Mouse (Mus musculus) lung, postnatal 0 days (tissue): Measurements from ENCODE around the gene Arap1.

Experiments used
- CTCF ChIP-seq: IDR thresholded peaks from 2 replicates; pipeline ENCODE4 v1.5.1; 2016; ENCODE audit warnings: antibody characterized with exemption, mild to moderate bottlenecking
- EP300 ChIP-seq: IDR thresholded peaks from 2 replicates; pipeline ENCODE4 v1.6.1; 2016; ENCODE audit warnings: antibody characterized with exemption, mild to moderate bottlenecking, control low read depth

- TF ChIP-seq EP300 (no peak), CTCF (no peak)
Observed at GRCm38 (mm10) chr7:101421529-101421928, 73.7 kb downstream of the Arap1 start, which contains the start of gene Pde2a.
